Mouse (Mus musculus) forebrain, postnatal 0 days (tissue): ENCODE results near the gene Olfr283. TPM values are rescaled to one million over a fixed set of nuclear protein-coding genes. Genes with fewer than 3 reads are reported as not detected.

Source experiments
- ATAC-seq: fragments of 200-750 bp; cut with Nextera tagmentation; 2 replicates; pipeline ENCODE4 v1.8.0; 2017; ENCODE audit warnings: mild to moderate bottlenecking, moderate library complexity
- DNase-seq: peaks from one replicate; pipeline ENCODE4 v3.0.0-alpha.2; 2015
- H3K27ac ChIP-seq: fragments of 300-500 bp; sonication (generic); 2 replicates; pipeline ENCODE4 v1.5.1; 2014; ENCODE audit warnings: low read depth, mild to moderate bottlenecking, antibody characterized with exemption, low read length, moderate library complexity, mixed read lengths
- H3K27me3 ChIP-seq: fragments of 300-500 bp; sonication (generic); 2 replicates; pipeline ENCODE4 v1.6.1; 2014; ENCODE audit warnings: mild to moderate bottlenecking, low read length, mixed read lengths; ENCODE audit not compliant: insufficient read depth
- H3K36me3 ChIP-seq: fragments of 300-500 bp; sonication (generic); 2 replicates; pipeline ENCODE4 v1.6.1; 2014; ENCODE audit warnings: mild to moderate bottlenecking, moderate library complexity; ENCODE audit not compliant: insufficient read depth
- H3K4me1 ChIP-seq: fragments of 300-500 bp; sonication (generic); 2 replicates; pipeline ENCODE4 v1.6.1; 2014; ENCODE audit warnings: antibody characterized with exemption; ENCODE audit not compliant: insufficient read depth
- H3K4me2 ChIP-seq: fragments of 300-500 bp; sonication (generic); 2 replicates; pipeline ENCODE4 v1.6.1; 2014; ENCODE audit warnings: low read depth, mild to moderate bottlenecking, moderate library complexity
- H3K4me3 ChIP-seq: fragments of 300-500 bp; sonication (generic); 2 replicates; pipeline ENCODE4 v1.5.1; 2014; ENCODE audit warnings: low read depth, low read length, mixed read lengths
- H3K9ac ChIP-seq: fragments of 300-500 bp; sonication (generic); 2 replicates; pipeline ENCODE4 v1.6.1; 2014; ENCODE audit warnings: mild to moderate bottlenecking
- H3K9me3 ChIP-seq: fragments of 300-500 bp; sonication (generic); 2 replicates; pipeline ENCODE4 v1.6.1; 2016; ENCODE audit warnings: low read length
- CTCF ChIP-seq: sonication (generic); IDR thresholded peaks from 2 replicates; pipeline ENCODE4 v1.5.1; 2016; ENCODE audit warnings: antibody characterized with exemption, control low read depth, low read depth
- WGBS: fragments of 180-500 bp; shearing (Covaris S2); extraction: QIAGEN DNeasy Blood & Tissue Kit; methylation state at CpG from one replicate; pipeline ENCODE4 v1.1.7; 2014; 5-methylcytosine and 5-hydroxymethylcytosine counted together
- polyA plus RNA-seq: library from polyadenylated mRNA; unstranded; fragments of >200 nt; fragmentation: Nextera tagmentation; extraction: Ambion mirVana; gene quantifications from 2 replicates; pipeline ENCODE4 v1.2.1, GENCODE M21; 2015
- total RNA-seq: library from RNA; depleted of rRNA; stranded (reverse); fragments of >200 nt; gene quantifications from 2 replicates; pipeline ENCODE4 v1.2.3, GENCODE M21; 2014

The Olfr283 gene
- total and polyA plus RNA-seq, 2 experiments from 2014 or later = not detected

DNA sequence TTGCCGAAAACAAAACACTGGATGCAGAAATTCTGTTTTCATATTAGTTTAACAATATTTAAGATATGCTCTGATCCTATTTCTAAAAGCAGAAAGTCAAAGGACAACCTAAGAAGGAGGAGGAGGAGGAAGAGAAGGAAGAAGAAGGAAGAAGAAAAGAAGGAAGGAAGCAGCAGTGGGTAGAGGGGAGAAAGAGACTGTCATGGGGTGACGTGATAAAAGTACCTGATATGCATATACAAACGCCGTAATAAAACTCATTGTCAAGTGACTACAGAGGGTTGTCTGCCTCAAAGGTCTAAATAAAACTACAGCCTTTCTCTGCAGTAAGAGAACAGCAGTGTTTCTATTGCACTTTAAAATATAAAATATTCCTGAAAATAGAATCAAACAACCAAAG lies 35.2 kb upstream of the Olfr283 start:
- no peak overlapping the region for H3K4me2 ChIP-seq
- no peak for TF ChIP-seq CTCF
- H3K36me3 ChIP-seq = no peaks in the 10 kb centered on the region
- ATAC-seq (no peak), DNase-seq (no peak)
- H3K27ac ChIP-seq = no peak overlapping the region
- H3K9ac ChIP-seq = no peak overlapping the region
- no peaks in the 10 kb centered on the region for H3K4me1 ChIP-seq
- no peak overlapping the region for H3K4me3 ChIP-seq
- 61% methylated on average over 4 of the region's 4 CpGs for WGBS
- H3K27me3 ChIP-seq = no peaks in the 10 kb centered on the region
- H3K9me3 ChIP-seq = no peaks in the 10 kb centered on the region

GRCm38 (mm10) chr15:98410249-98410648 lies 29.5 kb upstream of the Olfr283 start:
- H3K27ac ChIP-seq = no peak overlapping the region
- no peaks in the 10 kb centered on the region for H3K9me3 ChIP-seq
- H3K9ac ChIP-seq = no peak overlapping the region
- no peak for DNase-seq
- H3K27me3 ChIP-seq = no peaks in the 10 kb centered on the region
- TF ChIP-seq CTCF = no peak
- H3K4me1 ChIP-seq = no peaks in the 10 kb centered on the region
- no peak overlapping the region for H3K4me2 ChIP-seq
- no peak overlapping the region for H3K4me3 ChIP-seq
- H3K36me3 ChIP-seq = no peaks in the 10 kb centered on the region
- no peak for ATAC-seq
- 93% methylated on average over 9 of the region's 9 CpGs for WGBS

- no peaks in the 10 kb centered on the region for H3K9me3 ChIP-seq
- no peak for ATAC-seq
- no peaks in the 10 kb centered on the region for H3K27me3 ChIP-seq
- no peak for DNase-seq
- no peak overlapping the region for H3K27ac ChIP-seq
- TF ChIP-seq CTCF = no peak
- no peak overlapping the region for H3K4me2 ChIP-seq
- H3K36me3 ChIP-seq = no peaks in the 10 kb centered on the region
- no peaks in the 10 kb centered on the region for H3K4me1 ChIP-seq
- no peak overlapping the region for H3K9ac ChIP-seq
- WGBS = 91% methylated on average over 2 of the region's 2 CpGs
- H3K4me3 ChIP-seq = no peak overlapping the region
Measured at GRCm38 (mm10) chr15:98409635-98410034, 28.9 kb upstream of the Olfr283 start.

- TF ChIP-seq CTCF = peak; percentile 44
- H3K4me2 ChIP-seq = no peak overlapping the region
- H3K9me3 ChIP-seq = no peaks in the 10 kb centered on the region
- no peaks in the 10 kb centered on the region for H3K27me3 ChIP-seq
- no peaks in the 10 kb centered on the region for H3K36me3 ChIP-seq
- no peak overlapping the region for H3K4me3 ChIP-seq
- H3K27ac ChIP-seq = no peak overlapping the region
- no peaks in the 10 kb centered on the region for H3K4me1 ChIP-seq
- 75% methylated on average over 17 of the region's 17 CpGs for WGBS
- peak; percentile 19 for DNase-seq
- no peak overlapping the region for H3K9ac ChIP-seq
- ATAC-seq = no peak
Measured at GRCm38 (mm10) chr15:98408406-98409060, 27.8 kb upstream of the Olfr283 start.

- 86% methylated on average over 10 of the region's 10 CpGs for WGBS
- ATAC-seq (no peak), DNase-seq (no peak)
- Histone ChIP-seq H3K27ac (no peak overlapping the region), H3K9me3 (no peaks in the 10 kb centered on the region), H3K9ac (no peak overlapping the region), H3K36me3 (no peaks in the 10 kb centered on the region), H3K27me3 (no peaks in the 10 kb centered on the region), H3K4me2 (no peak overlapping the region), H3K4me3 (no peak overlapping the region), H3K4me1 (no peaks in the 10 kb centered on the region)
- TF ChIP-seq CTCF = no peak
Measured at GRCm38 (mm10) chr15:98402356-98402755, 21.6 kb upstream of the Olfr283 start.

DNA sequence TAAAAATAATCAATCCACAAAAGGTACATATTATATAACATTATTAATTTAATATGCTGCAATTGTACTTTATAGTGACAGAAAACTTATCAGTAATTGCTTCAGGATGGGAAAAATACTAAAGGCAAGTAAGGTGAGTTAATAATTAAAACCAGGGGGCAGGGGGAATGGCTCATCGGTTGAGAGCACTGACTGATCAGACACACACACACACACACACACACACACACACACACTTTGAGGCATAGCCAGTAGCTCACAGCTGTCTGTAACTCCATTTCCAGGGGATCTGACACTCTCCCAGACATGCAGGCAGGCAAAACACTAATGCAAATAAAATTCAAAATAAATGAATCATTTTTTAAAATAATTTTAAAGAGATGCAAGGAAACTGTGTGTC lies 16.4 kb upstream of the Olfr283 start:
- Histone ChIP-seq H3K9me3 (no peaks in the 10 kb centered on the region), H3K27ac (no peak overlapping the region), H3K9ac (no peak overlapping the region), H3K27me3 (no peaks in the 10 kb centered on the region), H3K36me3 (no peaks in the 10 kb centered on the region), H3K4me2 (no peak overlapping the region), H3K4me1 (no peaks in the 10 kb centered on the region), H3K4me3 (no peak overlapping the region)
- TF ChIP-seq CTCF = no peak
- 87% methylated on average over 1 of the region's 1 CpGs for WGBS
- ATAC-seq (no peak), DNase-seq (no peak)

DNA sequence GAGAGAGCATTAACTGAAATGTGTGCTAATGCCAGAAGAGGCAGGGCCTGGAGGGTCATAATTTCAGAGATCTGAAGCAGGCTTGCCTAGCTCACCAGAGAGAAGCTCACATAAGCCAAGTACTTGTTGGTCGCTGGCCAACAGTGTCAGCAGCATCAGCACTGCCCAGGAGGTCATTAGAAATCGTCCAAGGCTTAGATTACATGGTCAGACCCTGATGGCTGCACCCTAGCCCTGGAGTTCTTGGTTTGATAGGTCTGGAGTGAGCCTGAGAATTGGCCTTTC lies 11.1 kb upstream of the Olfr283 start:
- Histone ChIP-seq H3K4me3 (no peak overlapping the region), H3K4me2 (no peak overlapping the region), H3K27ac (no peak overlapping the region), H3K9ac (no peak overlapping the region), H3K36me3 (no peaks in the 10 kb centered on the region), H3K4me1 (no peaks in the 10 kb centered on the region), H3K27me3 (no peaks in the 10 kb centered on the region), H3K9me3 (no peaks in the 10 kb centered on the region)
- no peak for ATAC-seq
- DNase-seq = no peak
- no peak for TF ChIP-seq CTCF
- 29% methylated on average over 2 of the region's 2 CpGs for WGBS
